Mouse (Mus musculus) MEL (cell line): ENCODE data around the gene Tex264. TPM values are rescaled to one million over a fixed set of nuclear protein-coding genes. Genes with fewer than 3 reads are reported as not detected.

ENCODE experiments used
- DNase-seq: peaks from one replicate; pipeline ENCODE4 v3.0.0; 2011; ENCODE audit warnings: low read depth, low spot score
- H3K27ac ChIP-seq: 2 replicates; pipeline ENCODE4 v1.5.1; 2012; ENCODE audit warnings: low read depth, mild to moderate bottlenecking, control low read depth, low read length, moderate library complexity; ENCODE audit not compliant: control insufficient read depth
- H3K27me3 ChIP-seq, 2 experiments: fragments of 150-350 bp in 1 of 2; sonication (generic) in 1 of 2; 2 replicates each; pipeline ENCODE4 v1.6.1; 2012; ENCODE audit warnings: low read length in 2 of 2, mild to moderate bottlenecking in 2 of 2, improper control_type of control experiment in 1 of 2, moderate library complexity in 1 of 2; ENCODE audit not compliant: insufficient read depth in 2 of 2, control insufficient read depth in 1 of 2
- H3K36me3 ChIP-seq, 2 experiments: 2 replicates each; pipeline ENCODE4 v1.6.1; 2012 to 2014; ENCODE audit warnings: low read length in 2 of 2, improper control_type of control experiment in 1 of 2, inconsistent platforms in 1 of 2, mild to moderate bottlenecking in 1 of 2; ENCODE audit not compliant: insufficient read depth in 2 of 2, control insufficient read depth in 1 of 2
- H3K4me1 ChIP-seq, 2 experiments: fragments of 150-350 bp in 1 of 2; sonication (generic) in 1 of 2; 2 replicates each; pipeline ENCODE4 v1.6.1; 2012; ENCODE audit warnings: low read length in 2 of 2, improper control_type of control experiment in 1 of 2, mild to moderate bottlenecking in 1 of 2; ENCODE audit not compliant: insufficient read depth in 2 of 2, control insufficient read depth in 1 of 2
- H3K4me3 ChIP-seq, 2 experiments: fragments of 150-350 bp in 1 of 2; sonication (generic) in 1 of 2; 2 replicates each; pipeline ENCODE4 v1.5.1; 2012; ENCODE audit warnings: low read depth in 2 of 2, low read length in 2 of 2, mild to moderate bottlenecking in 2 of 2, moderate library complexity in 2 of 2, control low read depth in 1 of 2, improper control_type of control experiment in 1 of 2; ENCODE audit not compliant: control insufficient read depth in 1 of 2, insufficient read depth in 1 of 2
- H3K79me2 ChIP-seq: 2 replicates; pipeline ENCODE4 v1.6.1; 2012; ENCODE audit warnings: mild to moderate bottlenecking, low read length, moderate library complexity; ENCODE audit not compliant: control insufficient read depth, poor library complexity, insufficient read depth
- H3K9ac ChIP-seq: 2 replicates; pipeline ENCODE4 v1.6.1; 2012; ENCODE audit warnings: low read depth, mild to moderate bottlenecking, control low read depth, low read length, moderate library complexity; ENCODE audit not compliant: control insufficient read depth, poor library complexity, severe bottlenecking
- H3K9me3 ChIP-seq: fragments of 150-350 bp; sonication (generic); replicated peaks from 2 replicates; pipeline ENCODE4 v1.6.1; 2012; ENCODE audit warnings: mild to moderate bottlenecking, low read length, improper control_type of control experiment, moderate library complexity; ENCODE audit not compliant: insufficient read depth
- BHLHE40 ChIP-seq: IDR thresholded peaks from 2 replicates; pipeline ENCODE4 v1.6.1; 2012; ENCODE audit warnings: low read depth, mild to moderate bottlenecking, inconsistent platforms, low read length, improper control_type of control experiment, borderline replicate concordance
- CHD1 ChIP-seq: IDR thresholded peaks from 2 replicates; pipeline ENCODE4 v1.6.1; 2012; ENCODE audit warnings: low read depth, mild to moderate bottlenecking, inconsistent platforms, low read length, improper control_type of control experiment
- CTCF ChIP-seq, 3 experiments: IDR thresholded peaks in 2 of 3; conservative IDR thresholded peaks in 1 of 3; 2 replicates each; pipeline ENCODE4 v1.5.1; 2011 to 2012; ENCODE audit warnings: low read length in 3 of 3, low read depth in 2 of 3, mild to moderate bottlenecking in 2 of 3, improper control_type of control experiment in 1 of 3, inconsistent platforms in 1 of 3, mixed read lengths in 1 of 3, moderate library complexity in 1 of 3; ENCODE audit not compliant: control insufficient read depth in 1 of 3, insufficient read depth in 1 of 3, poor library complexity in 1 of 3, severe bottlenecking in 1 of 3
- ELF1 ChIP-seq: IDR thresholded peaks from 2 replicates; pipeline ENCODE4 v1.6.1; 2014; ENCODE audit warnings: low read depth, mild to moderate bottlenecking, inconsistent platforms, low read length, improper control_type of control experiment, moderate library complexity
- EP300 ChIP-seq, 2 experiments: IDR thresholded peaks; 2 replicates each; pipeline ENCODE4 v1.6.1; 2011; ENCODE audit warnings: improper control_type of control experiment in 2 of 2, low read length in 2 of 2, low read depth in 1 of 2, mild to moderate bottlenecking in 1 of 2
- GABPA ChIP-seq: IDR thresholded peaks from 2 replicates; pipeline ENCODE4 v1.6.1; 2012; ENCODE audit warnings: low read depth, mild to moderate bottlenecking, inconsistent platforms, low read length, improper control_type of control experiment, moderate library complexity
- GATA1 ChIP-seq: IDR thresholded peaks from 2 replicates; pipeline ENCODE4 v1.6.1; 2011; ENCODE audit warnings: low read depth, low read length, improper control_type of control experiment
- HCFC1 ChIP-seq: IDR thresholded peaks from 2 replicates; pipeline ENCODE4 v1.6.1; 2012; ENCODE audit warnings: low read depth, mild to moderate bottlenecking, inconsistent platforms, low read length, improper control_type of control experiment, moderate library complexity
- JUND ChIP-seq: IDR thresholded peaks from 2 replicates; pipeline ENCODE4 v1.6.1; 2011; ENCODE audit warnings: low read depth, mild to moderate bottlenecking, improper control_type of control experiment, low read length
- MXI1 ChIP-seq: IDR thresholded peaks from 2 replicates; pipeline ENCODE4 v1.6.1; 2011; ENCODE audit warnings: mild to moderate bottlenecking, low read depth, low read length, improper control_type of control experiment
- MYB ChIP-seq: IDR thresholded peaks from 2 replicates; pipeline ENCODE4 v1.6.1; 2011; ENCODE audit warnings: mild to moderate bottlenecking, low read depth, low read length, improper control_type of control experiment
- NRF1 ChIP-seq: IDR thresholded peaks from 2 replicates; pipeline ENCODE4 v1.6.1; 2014; ENCODE audit warnings: low read depth, mild to moderate bottlenecking, inconsistent platforms, low read length, improper control_type of control experiment, moderate library complexity; ENCODE audit not compliant: poor library complexity, insufficient read depth, severe bottlenecking
- POLR2A ChIP-seq, 2 experiments: IDR thresholded peaks; 2 replicates each; pipeline ENCODE4 v1.6.1; 2011 to 2012; ENCODE audit warnings: low read length in 2 of 2, mild to moderate bottlenecking in 2 of 2, control low read depth in 1 of 2, improper control_type of control experiment in 1 of 2, low read depth in 1 of 2, moderate library complexity in 1 of 2; ENCODE audit not compliant: control insufficient read depth in 1 of 2, insufficient read depth in 1 of 2, poor library complexity in 1 of 2
- POLR2AphosphoS5 ChIP-seq: IDR thresholded peaks from 2 replicates; pipeline ENCODE4 v1.6.1; 2012; ENCODE audit warnings: low read depth, borderline replicate concordance, mild to moderate bottlenecking, inconsistent platforms, low read length, moderate library complexity, mixed read lengths
- RAD21 ChIP-seq: IDR thresholded peaks from 2 replicates; pipeline ENCODE4 v1.6.1; 2011; ENCODE audit warnings: mild to moderate bottlenecking, low read depth, low read length, improper control_type of control experiment
- RCOR1 ChIP-seq: IDR thresholded peaks from 2 replicates; pipeline ENCODE4 v1.6.1; 2012; ENCODE audit warnings: low read depth, mild to moderate bottlenecking, inconsistent platforms, low read length, improper control_type of control experiment
- TBP ChIP-seq: IDR thresholded peaks from 2 replicates; pipeline ENCODE4 v1.8.0; 2011; ENCODE audit warnings: low read depth, low read length, improper control_type of control experiment
- UBTF ChIP-seq: IDR thresholded peaks from 2 replicates; pipeline ENCODE4 v1.6.1; 2012; ENCODE audit warnings: low read depth, mild to moderate bottlenecking, inconsistent platforms, low read length, improper control_type of control experiment, moderate library complexity, borderline replicate concordance; ENCODE audit not compliant: insufficient read depth
- USF1 ChIP-seq: IDR thresholded peaks from 2 replicates; pipeline ENCODE4 v1.6.1; 2014; ENCODE audit warnings: low read depth, mild to moderate bottlenecking, inconsistent platforms, low read length, improper control_type of control experiment, moderate library complexity
- USF2 ChIP-seq, 2 experiments: IDR thresholded peaks; 2 replicates each; pipeline ENCODE4 v1.6.1; 2011 to 2012; ENCODE audit warnings: improper control_type of control experiment in 2 of 2, low read length in 2 of 2, borderline replicate concordance in 1 of 2, inconsistent platforms in 1 of 2, low read depth in 1 of 2, mild to moderate bottlenecking in 1 of 2; ENCODE audit not compliant: insufficient read depth in 1 of 2
- ZC3H11A ChIP-seq: IDR thresholded peaks from 2 replicates; pipeline ENCODE4 v1.6.1; 2012; ENCODE audit warnings: low read depth, mild to moderate bottlenecking, inconsistent platforms, low read length, improper control_type of control experiment
- ZKSCAN1 ChIP-seq: IDR thresholded peaks from 2 replicates; pipeline ENCODE4 v1.6.1; 2012; ENCODE audit warnings: low read depth, mild to moderate bottlenecking, inconsistent platforms, low read length, improper control_type of control experiment, moderate library complexity
- ZMIZ1 ChIP-seq: IDR thresholded peaks from 2 replicates; pipeline ENCODE4 v1.6.1; 2012; ENCODE audit warnings: low read depth, mild to moderate bottlenecking, inconsistent platforms, low read length, improper control_type of control experiment, moderate library complexity
- ZNF384 ChIP-seq: IDR thresholded peaks from 2 replicates; pipeline ENCODE4 v1.6.1; 2012; ENCODE audit warnings: low read depth, mild to moderate bottlenecking, inconsistent platforms, low read length, improper control_type of control experiment
- polyA plus RNA-seq, 2 experiments: library from polyadenylated mRNA; stranded (reverse) in 1 of 2; unstranded in 1 of 2; fragments of >175 nt in 1 of 2; fragments of >200 nt in 1 of 2; gene quantifications; 2 replicates each; pipeline versions ENCODE4 v1.2.1 to v1.2.4; 2012; ENCODE audit warnings: low replicate concordance in 2 of 2, low read depth in 1 of 2; ENCODE audit not compliant: insufficient read length in 2 of 2, insufficient read depth in 1 of 2, missing spikeins in 1 of 2
- total RNA-seq: library from RNA; depleted of rRNA; stranded (reverse); fragments of 300-350 nt; gene quantifications from 2 replicates; pipeline ENCODE4 v1.2.3, GENCODE M21; 2012

Tex264 gene
- total and polyA plus RNA-seq, 3 experiments: 47.1 to 87.6 TPM; not detected in 1

DNA sequence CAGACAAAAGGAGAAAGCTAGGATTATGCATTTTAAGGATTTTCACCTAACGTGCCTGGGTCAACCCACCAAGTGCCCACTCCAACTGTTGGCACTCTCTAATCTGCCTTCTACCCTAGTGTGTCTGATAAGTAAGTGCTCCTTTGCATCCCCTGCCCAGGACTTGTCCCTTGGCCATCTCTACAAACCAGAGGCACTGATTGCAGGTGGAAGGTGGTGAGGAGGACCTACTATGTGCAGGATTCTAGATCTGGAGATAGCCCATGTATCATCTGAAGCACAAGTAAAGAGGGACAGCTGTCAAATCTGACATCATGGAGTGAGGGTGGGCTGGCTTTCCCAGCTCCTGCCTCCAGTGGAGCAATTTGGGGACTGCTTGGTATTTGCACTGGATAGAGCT is 25.8 kb downstream of the Tex264 start:
- DNase-seq: no peak
- Histone ChIP-seq H3K36me3 (peaks cover 0 to 1% of the 10 kb centered on the region in 2 experiments; a peak in 1 of 4 replicates), H3K27me3 (no peaks in the 10 kb centered on the region), H3K4me1 (no peaks in the 10 kb centered on the region), H3K27ac (no peak overlapping the region), H3K9ac (no peak overlapping the region)
- no peak for TF ChIP-seq ZMIZ1
- TF ChIP-seq BHLHE40: no peak
- TF ChIP-seq UBTF: no peak
- peak; percentile 85; the same call in 1 of the 2 replicates for TF ChIP-seq ZKSCAN1
- no peak for TF ChIP-seq POLR2A (IDR thresholded peaks at IDR 0.05; ENCODE audit: control insufficient read depth in 1 of 2, insufficient read depth in 1 of 2, low read depth in 1 of 2, low read length in 2 of 2, poor library complexity in 1 of 2)
- no peak for TF ChIP-seq ZC3H11A
- no peak for TF ChIP-seq RCOR1
- no peak for TF ChIP-seq EP300 (IDR thresholded peaks at IDR 0.05; ENCODE audit: low read depth in 1 of 2, low read length in 2 of 2)
- TF ChIP-seq, all 39 proteins: peak for 1
- Histone ChIP-seq H3K4me3 (no peak overlapping the region), H3K9me3 (no peaks in the 10 kb centered on the region), H3K79me2 (no peaks in the 10 kb centered on the region)

DNA sequence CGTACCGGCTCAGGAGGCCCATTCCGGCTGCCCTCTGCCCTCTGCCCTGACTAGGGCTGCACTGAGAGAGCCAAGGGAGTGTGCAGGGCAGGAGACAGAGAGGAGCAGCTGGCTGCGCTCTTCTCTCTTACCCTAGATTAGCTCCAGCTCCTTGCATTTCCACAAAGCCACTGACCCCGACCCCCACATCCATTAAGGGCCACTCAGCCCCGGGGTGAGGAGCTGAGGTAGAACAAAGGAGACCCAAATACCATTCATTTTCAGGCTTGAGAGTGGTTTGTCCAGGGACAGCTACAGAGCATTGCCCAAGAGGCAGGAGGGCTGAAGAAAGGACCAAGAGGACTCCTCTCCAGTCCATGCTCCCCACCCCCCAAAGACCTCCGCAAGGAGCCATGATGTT is 26.3 kb downstream of the Tex264 start:
- Histone ChIP-seq H3K9ac (no peak overlapping the region), H3K9me3 (no peaks in the 10 kb centered on the region)
- TF ChIP-seq TBP (no peak), POLR2A (IDR thresholded peaks at IDR 0.05; ENCODE audit: control insufficient read depth in 1 of 2, insufficient read depth in 1 of 2, low read depth in 1 of 2, low read length in 2 of 2, poor library complexity in 1 of 2) (no peak), ZNF384 (no peak), ZKSCAN1 (no peak), USF2 (IDR thresholded peaks at IDR 0.05; ENCODE audit: borderline replicate concordance in 1 of 2, insufficient read depth in 1 of 2, low read depth in 1 of 2, low read length in 2 of 2) (no peak), POLR2AphosphoS5 (no peak), GATA1 (no peak), HCFC1 (no peak)
- TF ChIP-seq, all 39 proteins: peak for 0
- Histone ChIP-seq H3K79me2 (no peaks in the 10 kb centered on the region), H3K27ac (no peak overlapping the region), H3K4me3 (no peak overlapping the region), H3K4me1 (no peaks in the 10 kb centered on the region), H3K36me3 (peaks cover 0 to 1% of the 10 kb centered on the region in 2 experiments; a peak in 1 of 4 replicates), H3K27me3 (no peaks in the 10 kb centered on the region)
- DNase-seq: no peak

DNA sequence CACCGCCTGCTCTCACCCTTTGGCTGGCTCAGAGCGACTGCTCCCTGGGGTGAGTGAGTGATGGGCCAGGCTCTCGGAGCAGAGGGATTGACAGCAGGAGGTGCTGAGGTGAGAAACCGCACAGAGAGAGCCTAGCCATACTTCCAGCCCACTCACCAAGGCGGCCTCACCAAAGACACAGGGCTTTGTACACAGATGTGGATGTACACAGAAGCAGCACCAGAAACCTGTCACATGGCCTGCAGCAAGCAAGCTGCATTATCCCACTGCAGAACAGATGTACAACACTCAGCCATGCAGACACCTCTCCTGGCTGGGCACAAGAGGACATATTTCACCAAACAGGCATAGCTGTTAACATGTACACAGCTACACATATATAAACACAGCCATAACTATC is 28.1 kb downstream of the Tex264 start:
- H3K4me1 ChIP-seq: no peaks in the 10 kb centered on the region
- no peaks in the 10 kb centered on the region for H3K79me2 ChIP-seq
- H3K9me3 ChIP-seq: no peaks in the 10 kb centered on the region
- no peak for DNase-seq
- H3K27ac ChIP-seq: no peak overlapping the region
- H3K4me3 ChIP-seq: no peak overlapping the region
- no peak overlapping the region for H3K9ac ChIP-seq
- no peaks in the 10 kb centered on the region for H3K27me3 ChIP-seq
- H3K36me3 ChIP-seq: peaks cover 0 to 1% of the 10 kb centered on the region in 2 experiments; a peak in 1 of 4 replicates
- TF ChIP-seq GABPA (no peak), CHD1 (no peak), TBP (no peak), ZMIZ1 (no peak), USF1 (no peak), POLR2AphosphoS5 (no peak), ZNF384 (no peak), NRF1 (no peak), HCFC1 (no peak), USF2 (IDR thresholded peaks at IDR 0.05; ENCODE audit: borderline replicate concordance in 1 of 2, insufficient read depth in 1 of 2, low read depth in 1 of 2, low read length in 2 of 2) (no peak), JUND (no peak), MXI1 (no peak), CTCF (IDR thresholded peaks at IDR 0.05 in 2 of 3, conservative IDR thresholded peaks at IDR 0.05 in 1 of 3; ENCODE audit: control insufficient read depth in 1 of 3, insufficient read depth in 1 of 3, low read depth in 2 of 3, low read length in 3 of 3, poor library complexity in 1 of 3, severe bottlenecking in 1 of 3) (no peak), RAD21 (no peak), POLR2A (IDR thresholded peaks at IDR 0.05; ENCODE audit: control insufficient read depth in 1 of 2, insufficient read depth in 1 of 2, low read depth in 1 of 2, low read length in 2 of 2, poor library complexity in 1 of 2) (no peak), MYB (no peak), ELF1 (no peak)
